Mouse (Mus musculus): ENCODE measurements around the gene L3mbtl3.

- TF ChIP-seq USF2 (conservative IDR thresholded peaks at IDR 0.05; ENCODE audit: low read depth, low read length) (no peak), ZC3H11A (IDR thresholded peaks at IDR 0.05; ENCODE audit: low read depth, low read length) (no peak), ZNF384 (IDR thresholded peaks at IDR 0.05; ENCODE audit: low read depth, low read length) (no peak), TBP (conservative IDR thresholded peaks at IDR 0.05; ENCODE audit: low read depth, low read length) (no peak), RCOR1 (conservative IDR thresholded peaks at IDR 0.05; ENCODE audit: low read depth, low read length) (no peak), MAZ (IDR thresholded peaks at IDR 0.05; ENCODE audit: low read depth, low read length) (no peak), TCF12 (IDR thresholded peaks at IDR 0.05; ENCODE audit: low read depth, low read length) (no peak), POLR2A (IDR thresholded peaks at IDR 0.05; ENCODE audit: low read depth, low read length) (no peak), USF1 (IDR thresholded peaks at IDR 0.05; ENCODE audit: low read depth, low read length) (no peak), EP300 (IDR thresholded peaks at IDR 0.05; ENCODE audit: low read length) (no peak), CTCF (conservative IDR thresholded peaks at IDR 0.05 in 1 of 2, IDR thresholded peaks at IDR 0.05 in 1 of 2; ENCODE audit: low read depth in 2 of 2, low read length in 2 of 2) (no peak), MEF2A (IDR thresholded peaks at IDR 0.05; ENCODE audit: borderline replicate concordance, low read depth, low read length) (no peak), SMC3 (IDR thresholded peaks at IDR 0.05; ENCODE audit: low read depth, low read length) (no peak)
Observed at GRCm38 (mm10) chr10:26363605-26364004, 12.2 kb downstream of the L3mbtl3 start.
